Mouse (Mus musculus) midbrain, embryonic 10.5 days (tissue): Measurements from ENCODE around the gene Lst1. TPM values are rescaled to one million over a fixed set of nuclear protein-coding genes. Genes with fewer than 3 reads are reported as not detected.
A peak's percentile ranks its signal among the peaks of the same experiment; 100 is the strongest.

Source experiments
- DNase-seq: peaks from one replicate; pipeline ENCODE4 v3.0.0-alpha.2; 2017; ENCODE audit warnings: low spot score
- H3K27ac ChIP-seq: fragments of 300-500 bp; sonication (generic); replicated peaks from 2 replicates; pipeline ENCODE4 v1.5.1; 2016; ENCODE audit warnings: mild to moderate bottlenecking
- H3K27me3 ChIP-seq: fragments of 300-500 bp; sonication (generic); 2 replicates; pipeline ENCODE4 v1.6.1; 2016; ENCODE audit warnings: low read depth, mild to moderate bottlenecking; ENCODE audit not compliant: poor library complexity, severe bottlenecking
- H3K36me3 ChIP-seq: fragments of 300-500 bp; sonication (generic); 2 replicates; pipeline ENCODE4 v1.6.1; 2016; ENCODE audit warnings: mild to moderate bottlenecking, moderate library complexity
- H3K4me1 ChIP-seq: fragments of 300-500 bp; sonication (generic); 2 replicates; pipeline ENCODE4 v1.6.1; 2016
- H3K4me3 ChIP-seq: fragments of 300-500 bp; sonication (generic); 2 replicates; pipeline ENCODE4 v1.5.1; 2016; ENCODE audit warnings: mild to moderate bottlenecking, moderate library complexity
- H3K9me3 ChIP-seq: fragments of 300-500 bp; sonication (generic); replicated peaks from 2 replicates; pipeline ENCODE4 v1.6.1; 2016; ENCODE audit warnings: mild to moderate bottlenecking
- WGBS: fragments of 180-500 bp; shearing (Covaris S2); methylation state at CpG from one replicate; pipeline ENCODE4 v1.1.7; 2016; 5-methylcytosine and 5-hydroxymethylcytosine counted together
- polyA plus RNA-seq: library from polyadenylated mRNA; unstranded; fragments of >200 nt; fragmentation: Nextera tagmentation; extraction: Ambion mirVana; gene quantifications from 2 replicates; pipeline ENCODE4 v1.2.1, GENCODE M21; 2016

Lst1 gene
- polyA plus RNA-seq, 1 experiment from 2014 or later = 5.0 TPM

- WGBS = 95% methylated on average over 5 of the region's 5 CpGs
- DNase-seq = no peak
- H3K36me3 ChIP-seq = peaks cover 91% of the 10 kb centered on the region
- H3K27ac ChIP-seq = no peak overlapping the region
- no peak overlapping the region for H3K4me3 ChIP-seq
- no peaks in the 10 kb centered on the region for H3K9me3 ChIP-seq
- 0 out of 2 replicates have a peak, but pooled peaks cover under 1% of the 10 kb centered on the region for H3K4me1 ChIP-seq
- H3K27me3 ChIP-seq = no peaks in the 10 kb centered on the region
These were observed 37.2 kb upstream of the Lst1 start for GRCm38 (mm10) chr17:35225456-35225855.

GRCm38 (mm10) chr17:35224641-35225040 lies 36.4 kb upstream of the Lst1 start:
- WGBS = 92% methylated on average over 4 of the region's 4 CpGs
- no peaks in the 10 kb centered on the region for H3K27me3 ChIP-seq
- H3K36me3 ChIP-seq = peaks cover 92% of the 10 kb centered on the region
- H3K9me3 ChIP-seq = no peaks in the 10 kb centered on the region
- no peak overlapping the region for H3K4me3 ChIP-seq
- no peak overlapping the region for H3K27ac ChIP-seq
- DNase-seq = no peak
- 0 out of 2 replicates have a peak, but pooled peaks cover 3% of the 10 kb centered on the region for H3K4me1 ChIP-seq

GRCm38 (mm10) chr17:35222299-35222698 lies 34.1 kb upstream of the Lst1 start:
- H3K4me3 ChIP-seq = no peak overlapping the region
- 82% methylated on average over 6 of the region's 6 CpGs for whole genome bisulfite sequencing
- peaks cover 84% of the 10 kb centered on the region for H3K36me3 ChIP-seq
- no peak overlapping the region for H3K27ac ChIP-seq
- no peaks in the 10 kb centered on the region for H3K27me3 ChIP-seq
- no peaks in the 10 kb centered on the region for H3K9me3 ChIP-seq
- DNase-seq = no peak
- H3K4me1 ChIP-seq = 0 out of 2 replicates have a peak, but pooled peaks cover 3% of the 10 kb centered on the region

DNA sequence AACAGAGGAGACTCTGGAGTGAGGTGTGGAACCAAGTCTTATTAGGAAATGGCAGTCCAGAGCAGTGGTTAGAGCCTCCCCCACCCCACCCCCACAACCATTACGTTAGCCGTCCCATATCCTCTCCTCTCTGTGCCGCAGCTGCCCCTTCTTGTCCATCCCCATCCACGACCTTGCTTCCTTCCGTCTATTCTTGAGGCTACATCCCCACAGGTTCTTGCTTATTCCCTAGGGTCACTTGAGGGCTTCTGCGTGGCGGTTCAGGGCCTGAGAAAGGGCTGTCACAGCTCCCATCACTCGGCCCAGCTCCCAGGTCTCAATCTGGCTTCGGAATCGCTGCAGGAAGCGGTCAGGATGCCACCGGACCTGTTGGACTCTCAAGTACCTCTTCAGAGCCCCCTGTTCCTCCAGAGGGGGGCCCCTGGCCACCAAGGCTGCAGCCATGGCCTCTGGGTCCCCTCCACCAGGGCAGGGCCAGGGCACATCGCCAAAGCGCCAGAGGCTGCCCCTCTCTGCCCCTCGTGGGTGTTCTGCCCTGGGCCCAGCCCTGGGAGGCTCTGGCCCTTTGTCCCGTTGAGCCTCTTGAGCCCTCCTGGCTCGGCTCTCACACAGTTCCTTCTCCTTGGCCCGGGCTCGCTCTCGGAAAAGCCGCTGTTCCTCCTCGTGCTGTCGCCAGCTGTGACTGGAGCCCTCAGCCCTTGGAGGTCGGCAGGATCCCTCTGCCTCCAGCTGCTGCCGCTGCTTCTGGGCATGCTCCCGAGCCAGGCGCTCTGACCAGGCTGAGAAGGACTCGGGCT lies 32.1 kb upstream of the Lst1 start, which contains the start of gene Gm16181:
TSS of gene Gm16181 (plus strand) at position 679 of the 797 bp plus-strand sequence.
- 85% methylated on average over 28 of the region's 28 CpGs for WGBS
- DNase-seq = no peak
- no peak within 1 kb of the TSS; the same call in 1 of the 2 replicates for H3K4me3 ChIP-seq
- no peaks in the 10 kb centered on the region for H3K9me3 ChIP-seq
- 0 out of 2 replicates have a peak, but pooled peaks cover 3% of the 10 kb centered on the region for H3K4me1 ChIP-seq
- no peaks in the 10 kb centered on the region for H3K27me3 ChIP-seq
- peak within 1 kb of the TSS; percentile 62 for H3K27ac ChIP-seq
- H3K36me3 ChIP-seq = peaks cover 65% of the 10 kb centered on the region

- Histone ChIP-seq H3K9me3 (no peaks in the 10 kb centered on the region), H3K36me3 (peaks cover 58% of the 10 kb centered on the region), H3K27me3 (no peaks in the 10 kb centered on the region), H3K4me3 (no peak overlapping the region), H3K27ac (no peak overlapping the region), H3K4me1 (peaks cover 5% of the 10 kb centered on the region; the same call in 1 of the 2 replicates)
- WGBS = 91% methylated on average over 6 of the region's 6 CpGs
- no peak for DNase-seq
These were observed 31.4 kb upstream of the Lst1 start for GRCm38 (mm10) chr17:35219601-35220041.

DNA sequence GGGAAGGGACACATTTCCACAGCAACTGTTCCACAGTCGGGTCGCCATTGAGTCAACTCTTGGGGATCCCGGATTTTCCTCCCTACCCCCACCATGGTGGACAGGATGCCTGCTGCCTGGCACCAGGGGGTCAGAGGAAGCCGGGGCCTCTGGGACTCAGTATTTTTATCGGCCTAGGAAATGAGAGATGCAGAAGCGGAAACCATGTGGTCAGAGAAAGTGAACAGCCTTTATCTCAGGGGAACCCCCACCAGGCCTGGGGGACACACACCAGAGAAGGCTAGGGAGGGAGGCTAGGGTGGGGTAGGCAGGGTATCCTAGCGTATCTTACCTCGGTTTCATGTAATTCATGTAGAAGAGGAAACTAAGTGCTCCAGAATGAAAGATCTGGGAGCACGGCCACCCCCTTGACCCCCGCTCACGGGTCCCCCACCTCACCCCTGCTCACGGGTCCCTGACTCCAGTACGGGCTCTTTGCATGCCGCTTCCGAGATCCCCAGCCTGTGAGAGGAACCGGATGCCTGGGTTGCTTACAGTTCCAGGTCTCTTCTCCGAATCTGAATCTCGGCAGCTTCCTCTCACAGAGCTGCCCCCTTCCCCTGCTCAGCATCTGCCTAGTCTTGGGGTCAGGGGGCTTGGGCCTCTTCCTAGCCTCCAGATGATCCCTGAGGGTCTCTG lies 30.4 kb upstream of the Lst1 start:
- no peak overlapping the region; the same call in 1 of the 2 replicates for H3K27ac ChIP-seq
- peaks cover 51% of the 10 kb centered on the region for H3K36me3 ChIP-seq
- no peaks in the 10 kb centered on the region for H3K9me3 ChIP-seq
- 86% methylated on average over 18 of the region's 18 CpGs for WGBS
- H3K4me1 ChIP-seq = peaks cover 8% of the 10 kb centered on the region; the same call in 1 of the 2 replicates
- H3K27me3 ChIP-seq = no peaks in the 10 kb centered on the region
- DNase-seq = no peak
- no peak overlapping the region for H3K4me3 ChIP-seq

GRCm38 (mm10) chr17:35213071-35213470 lies 24.8 kb upstream of the Lst1 start:
- no peak for DNase-seq
- H3K36me3 ChIP-seq = 0 out of 2 replicates have a peak, but pooled peaks cover 2% of the 10 kb centered on the region
- H3K27me3 ChIP-seq = no peaks in the 10 kb centered on the region
- H3K4me3 ChIP-seq = no peak overlapping the region
- 92% methylated on average over 5 of the region's 5 CpGs for WGBS
- H3K9me3 ChIP-seq = no peaks in the 10 kb centered on the region
- no peak overlapping the region for H3K27ac ChIP-seq
- H3K4me1 ChIP-seq = peaks cover 16% of the 10 kb centered on the region

- 81% methylated on average over 3 of the region's 3 CpGs for WGBS
- H3K9me3 ChIP-seq = no peaks in the 10 kb centered on the region
- H3K27me3 ChIP-seq = peaks cover under 1% of the 10 kb centered on the region; the same call in 1 of the 2 replicates
These were observed 22.4 kb upstream of the Lst1 start for GRCm38 (mm10) chr17:35210593-35210992.

GRCm38 (mm10) chr17:35209785-35210535 lies 21.7 kb upstream of the Lst1 start:
- Histone ChIP-seq H3K36me3 (no peaks in the 10 kb centered on the region), H3K27ac (no peak overlapping the region), H3K4me1 (peaks cover 16% of the 10 kb centered on the region), H3K9me3 (no peaks in the 10 kb centered on the region), H3K4me3 (no peak overlapping the region), H3K27me3 (peaks cover 6% of the 10 kb centered on the region)
- no peak for DNase-seq
- 82% methylated on average over 12 of the region's 12 CpGs for WGBS

More at GRCm38 (mm10) chr17:35210593-35210992, 22.4 kb upstream of the Lst1 start:
- no peak for DNase-seq
- Histone ChIP-seq H3K36me3 (no peaks in the 10 kb centered on the region), H3K27ac (no peak overlapping the region), H3K4me1 (peaks cover 16% of the 10 kb centered on the region), H3K4me3 (no peak overlapping the region)

- no peak overlapping the region for H3K4me3 ChIP-seq
- 60% methylated on average over 10 of the region's 10 CpGs for WGBS
- peaks cover 17% of the 10 kb centered on the region for H3K4me1 ChIP-seq
- H3K27ac ChIP-seq = no peak overlapping the region
- no peaks in the 10 kb centered on the region for H3K9me3 ChIP-seq
- peaks cover 52% of the 10 kb centered on the region for H3K27me3 ChIP-seq
- H3K36me3 ChIP-seq = no peaks in the 10 kb centered on the region
- DNase-seq = no peak
These were observed 17.1 kb upstream of the Lst1 start for GRCm38 (mm10) chr17:35205380-35205769.

- H3K27me3 ChIP-seq = peaks cover 55% of the 10 kb centered on the region
- H3K4me3 ChIP-seq = no peak within 1 kb of the TSS
- DNase-seq = no peak
- H3K36me3 ChIP-seq = no peaks in the 10 kb centered on the region
- 32% methylated on average over 20 of the region's 20 CpGs for WGBS
- H3K4me1 ChIP-seq = peaks cover 17% of the 10 kb centered on the region
- no peak within 1 kb of the TSS for H3K27ac ChIP-seq
- H3K9me3 ChIP-seq = no peaks in the 10 kb centered on the region
These were observed 16.5 kb upstream of the Lst1 start, which contains the start of gene Lta for GRCm38 (mm10) chr17:35204494-35205379. Gene Lta (minus strand): TSS chr17:35205351.
